Mouse (Mus musculus): ENCODE results near the gene Pank4. TPM values are rescaled to one million over a fixed set of nuclear protein-coding genes. Genes with fewer than 3 reads are reported as not detected.

Pank4 gene
- polyA plus RNA-seq, 1 experiment, result 21.0 TPM

DNA sequence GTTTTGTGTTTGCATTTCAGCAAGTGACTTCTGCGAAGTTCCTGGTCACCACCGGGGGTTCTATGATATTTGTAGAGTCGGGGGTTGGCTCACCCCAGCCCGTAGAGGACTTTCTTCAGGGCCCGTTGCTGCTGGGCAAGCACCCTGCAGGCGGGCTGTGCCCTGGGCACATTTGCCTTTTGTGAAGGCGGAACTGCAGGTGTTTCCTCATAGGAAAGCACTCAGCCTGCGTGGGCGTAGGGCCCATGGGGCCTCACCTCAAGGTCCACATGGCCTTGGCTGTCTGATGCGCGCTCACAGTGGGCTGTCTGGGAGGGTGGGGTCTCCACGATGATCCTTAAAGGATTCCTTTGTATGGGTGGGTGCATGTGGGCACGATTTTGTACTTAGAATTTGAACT lies 2.0 kb upstream of the Pank4 start:
- peaks cover 63% of the 10 kb centered on the region for H3K27me3 ChIP-seq (ENCODE audit: control insufficient read depth, insufficient read depth, insufficient read length)
- peaks cover 5% of the 10 kb centered on the region for H3K36me3 ChIP-seq (ENCODE audit: control insufficient read depth, insufficient read depth)
- H3K4me3 ChIP-seq, result no peak overlapping the region
- TF ChIP-seq REST (IDR thresholded peaks at IDR 0.05; ENCODE audit: insufficient read depth, insufficient read length) (no peak), E2F4 (IDR thresholded peaks at IDR 0.05; ENCODE audit: insufficient read depth) (no peak), MYOG (IDR thresholded peaks at IDR 0.05; ENCODE audit: control insufficient read depth in 1 of 3, insufficient read depth in 1 of 3, insufficient read length in 2 of 3, low read depth in 2 of 3) (no peak), CEBPB (IDR thresholded peaks at IDR 0.05; ENCODE audit: insufficient read depth, poor library complexity, severe bottlenecking) (no peak), MYOD1 (IDR thresholded peaks at IDR 0.05; ENCODE audit: control insufficient read depth in 1 of 3, insufficient read length in 2 of 3, low read depth in 2 of 3) (no peak), TCF12 (IDR thresholded peaks at IDR 0.05; ENCODE audit: insufficient read depth, poor library complexity, severe bottlenecking) (no peak)
- no peak overlapping the region for H3ac ChIP-seq (ENCODE audit: control insufficient read depth, insufficient read length)
- H3K4me2 ChIP-seq (ENCODE audit: low read depth), result no peak overlapping the region
- H3K79me2 ChIP-seq (ENCODE audit: control insufficient read depth, insufficient read depth), result peaks cover 25% of the 10 kb centered on the region

DNA sequence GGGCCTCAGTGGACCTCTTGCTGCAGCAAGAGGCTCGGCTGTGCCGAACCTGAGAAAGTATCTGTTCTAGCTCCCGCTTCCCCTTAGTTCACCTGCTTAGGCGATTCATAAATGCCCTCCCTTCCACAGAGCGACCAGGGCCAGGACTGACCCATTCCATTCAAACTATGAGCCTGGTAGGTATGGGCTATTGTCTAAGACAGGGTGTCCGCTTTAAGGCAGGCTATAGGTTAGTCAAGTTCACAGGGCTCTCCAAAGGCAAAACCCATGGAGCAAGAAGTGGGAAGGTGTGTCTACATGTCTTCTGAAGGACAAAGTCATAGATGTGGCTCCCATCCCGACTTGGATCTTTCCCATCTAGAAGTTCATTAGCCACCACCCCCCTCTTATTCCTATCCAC lies 1.2 kb upstream of the Pank4 start:
- Histone ChIP-seq H3K36me3 (ENCODE audit: control insufficient read depth, insufficient read depth) (peaks cover 5% of the 10 kb centered on the region), H3K27me3 (ENCODE audit: control insufficient read depth, insufficient read depth, insufficient read length) (peaks cover 56% of the 10 kb centered on the region), H3K4me2 (ENCODE audit: low read depth) (no peak overlapping the region), H3K4me3 (no peak overlapping the region), H3ac (ENCODE audit: control insufficient read depth, insufficient read length) (no peak overlapping the region), H3K79me2 (ENCODE audit: control insufficient read depth, insufficient read depth) (peaks cover 32% of the 10 kb centered on the region)
- TF ChIP-seq USF1 (IDR thresholded peaks at IDR 0.05; ENCODE audit: low read depth) (no peak), POLR2A (IDR thresholded peaks at IDR 0.05; ENCODE audit: insufficient read length, low read depth) (no peak), SRF (IDR thresholded peaks at IDR 0.05; ENCODE audit: control insufficient read depth, insufficient read length, low read depth) (no peak), CEBPB (IDR thresholded peaks at IDR 0.05; ENCODE audit: insufficient read depth, poor library complexity, severe bottlenecking) (no peak), TCF3 (IDR thresholded peaks at IDR 0.05; ENCODE audit: insufficient read length, low read depth) (no peak), REST (IDR thresholded peaks at IDR 0.05; ENCODE audit: insufficient read depth, insufficient read length) (no peak), MAX (IDR thresholded peaks at IDR 0.05; ENCODE audit: low read depth) (no peak), POLR2AphosphoS2 (IDR thresholded peaks at IDR 0.05; ENCODE audit: insufficient read length, low read depth) (no peak), TCF12 (IDR thresholded peaks at IDR 0.05; ENCODE audit: insufficient read depth, poor library complexity, severe bottlenecking) (no peak), MYOG (IDR thresholded peaks at IDR 0.05; ENCODE audit: control insufficient read depth in 1 of 3, insufficient read depth in 1 of 3, insufficient read length in 2 of 3, low read depth in 2 of 3) (no peak), MYOD1 (IDR thresholded peaks at IDR 0.05; ENCODE audit: control insufficient read depth in 1 of 3, insufficient read length in 2 of 3, low read depth in 2 of 3) (no peak), E2F4 (IDR thresholded peaks at IDR 0.05; ENCODE audit: insufficient read depth) (no peak)

DNA sequence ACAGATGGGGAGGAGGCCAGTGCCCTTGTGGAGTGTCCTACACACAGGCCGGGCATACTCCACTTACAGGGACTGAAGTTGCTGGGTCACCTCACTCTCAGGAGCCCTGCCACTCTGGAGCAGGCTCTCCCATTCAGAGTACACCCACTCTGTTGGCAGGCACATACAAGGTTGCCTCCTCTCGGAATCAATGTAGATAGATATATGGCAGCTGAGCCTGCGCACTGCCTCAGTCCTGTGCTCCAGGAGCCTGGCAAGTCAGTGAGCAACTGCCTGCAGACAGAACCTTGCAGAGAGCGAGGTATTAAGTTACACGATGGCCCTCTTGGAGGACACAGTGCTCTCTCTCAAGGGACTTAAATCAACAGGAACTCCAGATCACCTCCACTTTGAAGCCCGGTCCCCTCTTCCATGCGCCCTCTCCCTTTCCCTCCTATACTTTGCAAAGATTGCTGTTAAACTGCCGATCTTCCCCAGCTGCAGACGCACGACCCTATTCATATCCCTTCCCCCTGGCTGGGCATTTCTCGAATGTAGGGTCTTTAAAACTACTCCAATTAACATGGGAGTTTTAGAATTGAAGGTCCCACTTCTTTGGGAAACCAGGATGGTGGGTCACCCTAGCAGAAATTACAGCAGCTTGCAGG lies 610 bp upstream of the Pank4 start:
- TF ChIP-seq SRF (IDR thresholded peaks at IDR 0.05; ENCODE audit: control insufficient read depth, insufficient read length, low read depth) (no peak), MAX (IDR thresholded peaks at IDR 0.05; ENCODE audit: low read depth) (no peak), POLR2A (IDR thresholded peaks at IDR 0.05; ENCODE audit: insufficient read length, low read depth) (no peak), CEBPB (IDR thresholded peaks at IDR 0.05; ENCODE audit: insufficient read depth, poor library complexity, severe bottlenecking) (no peak), MYOG (IDR thresholded peaks at IDR 0.05; ENCODE audit: control insufficient read depth in 1 of 3, insufficient read depth in 1 of 3, insufficient read length in 2 of 3, low read depth in 2 of 3) (no peak)
- peaks cover 36% of the 10 kb centered on the region for H3K79me2 ChIP-seq (ENCODE audit: control insufficient read depth, insufficient read depth)
- peak overlapping the region; percentile 61 for H3ac ChIP-seq (ENCODE audit: control insufficient read depth, insufficient read length)
- H3K36me3 ChIP-seq (ENCODE audit: control insufficient read depth, insufficient read depth), result peaks cover 5% of the 10 kb centered on the region
- peaks cover 49% of the 10 kb centered on the region for H3K27me3 ChIP-seq (ENCODE audit: control insufficient read depth, insufficient read depth, insufficient read length)
- peak overlapping the region; percentile 86 for H3K4me2 ChIP-seq (ENCODE audit: low read depth)
- peak overlapping the region; percentile 55 for H3K4me3 ChIP-seq

DNA sequence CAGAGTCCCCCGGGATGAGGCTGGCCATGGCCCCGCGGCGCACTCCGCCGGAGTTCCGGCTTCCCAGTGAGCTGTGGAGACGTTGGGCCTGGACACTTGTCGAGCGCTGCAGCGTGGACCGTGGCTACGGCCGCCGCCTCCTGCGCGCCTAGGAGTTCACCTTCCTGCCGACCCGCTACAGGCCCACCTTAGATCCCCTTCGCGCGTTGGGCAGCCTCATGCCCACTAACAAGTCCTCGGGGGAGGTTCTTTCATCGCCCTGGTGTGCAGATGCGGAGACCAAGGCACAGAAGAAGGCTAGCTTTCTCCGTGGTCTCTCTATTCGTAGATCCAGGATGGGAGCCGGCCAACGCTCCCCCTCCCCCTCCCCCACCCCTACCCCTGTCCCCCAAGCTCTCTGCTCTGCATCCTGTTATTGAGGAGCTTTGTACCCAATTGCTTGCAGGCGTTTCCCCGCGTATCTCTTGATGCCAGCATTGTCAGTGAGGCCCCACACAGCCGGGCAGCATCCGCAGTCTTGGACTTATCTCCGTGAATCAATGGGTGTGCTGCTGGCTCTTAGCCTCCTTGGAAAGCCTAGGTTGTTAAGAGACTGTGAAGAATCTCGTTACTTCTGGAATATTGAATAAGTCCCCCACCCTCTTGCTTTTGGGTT lies 785 bp downstream of the Pank4 start:
- Histone ChIP-seq H3K4me2 (ENCODE audit: low read depth) (peak overlapping the region; percentile 93), H3K4me3 (peak overlapping the region; percentile 55), H3K36me3 (ENCODE audit: control insufficient read depth, insufficient read depth) (peaks cover 5% of the 10 kb centered on the region), H3ac (ENCODE audit: control insufficient read depth, insufficient read length) (peak overlapping the region; percentile 61), H3K27me3 (ENCODE audit: control insufficient read depth, insufficient read depth, insufficient read length) (peaks cover 35% of the 10 kb centered on the region), H3K79me2 (ENCODE audit: control insufficient read depth, insufficient read depth) (peaks cover 36% of the 10 kb centered on the region)
- no peak for TF ChIP-seq USF1 (IDR thresholded peaks at IDR 0.05; ENCODE audit: low read depth)
- no peak for TF ChIP-seq MYOD1 (IDR thresholded peaks at IDR 0.05; ENCODE audit: control insufficient read depth in 1 of 3, insufficient read length in 2 of 3, low read depth in 2 of 3)
- no peak for TF ChIP-seq REST (IDR thresholded peaks at IDR 0.05; ENCODE audit: insufficient read depth, insufficient read length)
- TF ChIP-seq MYOG (IDR thresholded peaks at IDR 0.05; ENCODE audit: control insufficient read depth in 1 of 3, insufficient read depth in 1 of 3, insufficient read length in 2 of 3, low read depth in 2 of 3), result no peak
- TF ChIP-seq POLR2AphosphoS2 (IDR thresholded peaks at IDR 0.05; ENCODE audit: insufficient read length, low read depth), result no peak

DNA sequence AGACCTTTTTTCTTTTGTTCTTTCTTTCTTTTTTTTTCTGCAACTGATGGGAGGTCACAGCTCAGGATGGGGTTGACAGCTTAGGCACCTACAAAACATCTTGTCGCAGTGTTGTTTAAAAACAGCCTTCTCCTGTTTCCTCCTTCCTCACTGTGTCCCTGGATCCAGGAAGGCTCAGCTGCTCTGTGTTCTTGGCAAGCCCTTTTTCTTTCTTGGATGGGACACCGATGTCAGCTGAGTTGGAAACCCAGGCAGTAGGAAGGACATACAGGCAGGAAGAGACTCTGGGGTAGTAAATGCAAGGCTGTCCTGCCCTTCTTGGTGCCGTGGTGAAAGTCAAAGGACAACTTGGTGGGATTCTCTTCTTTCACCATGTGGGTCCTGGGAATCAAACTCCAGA lies 1.9 kb downstream of the Pank4 start:
- Histone ChIP-seq H3K4me3 (peak overlapping the region; percentile 55), H3ac (ENCODE audit: control insufficient read depth, insufficient read length) (no peak overlapping the region), H3K36me3 (ENCODE audit: control insufficient read depth, insufficient read depth) (peaks cover 5% of the 10 kb centered on the region), H3K27me3 (ENCODE audit: control insufficient read depth, insufficient read depth, insufficient read length) (peaks cover 24% of the 10 kb centered on the region), H3K4me2 (ENCODE audit: low read depth) (peak overlapping the region; percentile 93), H3K79me2 (ENCODE audit: control insufficient read depth, insufficient read depth) (peaks cover 36% of the 10 kb centered on the region)
- TF ChIP-seq TCF3 (IDR thresholded peaks at IDR 0.05; ENCODE audit: insufficient read length, low read depth) (no peak), REST (IDR thresholded peaks at IDR 0.05; ENCODE audit: insufficient read depth, insufficient read length) (no peak), TCF12 (IDR thresholded peaks at IDR 0.05; ENCODE audit: insufficient read depth, poor library complexity, severe bottlenecking) (no peak), USF1 (IDR thresholded peaks at IDR 0.05; ENCODE audit: low read depth) (no peak), SRF (IDR thresholded peaks at IDR 0.05; ENCODE audit: control insufficient read depth, insufficient read length, low read depth) (no peak), MAX (IDR thresholded peaks at IDR 0.05; ENCODE audit: low read depth) (no peak), MYOD1 (IDR thresholded peaks at IDR 0.05; ENCODE audit: control insufficient read depth in 1 of 3, insufficient read length in 2 of 3, low read depth in 2 of 3) (no peak), MYOG (IDR thresholded peaks at IDR 0.05; ENCODE audit: control insufficient read depth in 1 of 3, insufficient read depth in 1 of 3, insufficient read length in 2 of 3, low read depth in 2 of 3) (no peak), CEBPB (IDR thresholded peaks at IDR 0.05; ENCODE audit: insufficient read depth, poor library complexity, severe bottlenecking) (no peak), E2F4 (IDR thresholded peaks at IDR 0.05; ENCODE audit: insufficient read depth) (no peak)
